Mouse (Mus musculus) MEL (cell line): ENCODE measurements around the gene Spag16. TPM values are rescaled to one million over a fixed set of nuclear protein-coding genes. Genes with fewer than 3 reads are reported as not detected.
"Not testable (repeated sequence)": the region's sequence is repeated elsewhere in the genome, so short reads cannot be mapped to it uniquely, and the experiment has no call there.

Experiments
- DNase-seq: peaks from one replicate; pipeline ENCODE4 v3.0.0; 2011; ENCODE audit warnings: low read depth, low spot score
- H3K27ac ChIP-seq: 2 replicates; pipeline ENCODE4 v1.5.1; 2012; ENCODE audit warnings: low read depth, mild to moderate bottlenecking, control low read depth, low read length, moderate library complexity; ENCODE audit not compliant: control insufficient read depth
- H3K27me3 ChIP-seq, 2 experiments: fragments of 150-350 bp in 1 of 2; sonication (generic) in 1 of 2; 2 replicates each; pipeline ENCODE4 v1.6.1; 2012; ENCODE audit warnings: low read length in 2 of 2, mild to moderate bottlenecking in 2 of 2, improper control_type of control experiment in 1 of 2, moderate library complexity in 1 of 2; ENCODE audit not compliant: insufficient read depth in 2 of 2, control insufficient read depth in 1 of 2
- H3K36me3 ChIP-seq, 2 experiments: 2 replicates each; pipeline ENCODE4 v1.6.1; 2012 to 2014; ENCODE audit warnings: low read length in 2 of 2, improper control_type of control experiment in 1 of 2, inconsistent platforms in 1 of 2, mild to moderate bottlenecking in 1 of 2; ENCODE audit not compliant: insufficient read depth in 2 of 2, control insufficient read depth in 1 of 2
- H3K4me1 ChIP-seq, 2 experiments: fragments of 150-350 bp in 1 of 2; sonication (generic) in 1 of 2; 2 replicates each; pipeline ENCODE4 v1.6.1; 2012; ENCODE audit warnings: low read length in 2 of 2, improper control_type of control experiment in 1 of 2, mild to moderate bottlenecking in 1 of 2; ENCODE audit not compliant: insufficient read depth in 2 of 2, control insufficient read depth in 1 of 2
- H3K4me3 ChIP-seq, 2 experiments: fragments of 150-350 bp in 1 of 2; sonication (generic) in 1 of 2; 2 replicates each; pipeline ENCODE4 v1.5.1; 2012; ENCODE audit warnings: low read depth in 2 of 2, low read length in 2 of 2, mild to moderate bottlenecking in 2 of 2, moderate library complexity in 2 of 2, control low read depth in 1 of 2, improper control_type of control experiment in 1 of 2; ENCODE audit not compliant: control insufficient read depth in 1 of 2, insufficient read depth in 1 of 2
- H3K79me2 ChIP-seq: 2 replicates; pipeline ENCODE4 v1.6.1; 2012; ENCODE audit warnings: mild to moderate bottlenecking, low read length, moderate library complexity; ENCODE audit not compliant: control insufficient read depth, poor library complexity, insufficient read depth
- H3K9ac ChIP-seq: 2 replicates; pipeline ENCODE4 v1.6.1; 2012; ENCODE audit warnings: low read depth, mild to moderate bottlenecking, control low read depth, low read length, moderate library complexity; ENCODE audit not compliant: control insufficient read depth, poor library complexity, severe bottlenecking
- H3K9me3 ChIP-seq: fragments of 150-350 bp; sonication (generic); replicated peaks from 2 replicates; pipeline ENCODE4 v1.6.1; 2012; ENCODE audit warnings: mild to moderate bottlenecking, low read length, improper control_type of control experiment, moderate library complexity; ENCODE audit not compliant: insufficient read depth
- CHD1 ChIP-seq: IDR thresholded peaks from 2 replicates; pipeline ENCODE4 v1.6.1; 2012; ENCODE audit warnings: low read depth, mild to moderate bottlenecking, inconsistent platforms, low read length, improper control_type of control experiment
- CHD2 ChIP-seq: IDR thresholded peaks from 2 replicates; pipeline ENCODE4 v1.6.1; 2011; ENCODE audit warnings: low read length, improper control_type of control experiment
- CTCF ChIP-seq, 3 experiments: IDR thresholded peaks in 2 of 3; conservative IDR thresholded peaks in 1 of 3; 2 replicates each; pipeline ENCODE4 v1.5.1; 2011 to 2012; ENCODE audit warnings: low read length in 3 of 3, low read depth in 2 of 3, mild to moderate bottlenecking in 2 of 3, improper control_type of control experiment in 1 of 3, inconsistent platforms in 1 of 3, mixed read lengths in 1 of 3, moderate library complexity in 1 of 3; ENCODE audit not compliant: control insufficient read depth in 1 of 3, insufficient read depth in 1 of 3, poor library complexity in 1 of 3, severe bottlenecking in 1 of 3
- E2F4 ChIP-seq: IDR thresholded peaks from 2 replicates; pipeline ENCODE4 v1.6.1; 2011; ENCODE audit warnings: low read depth, low read length, improper control_type of control experiment, borderline replicate concordance
- ELF1 ChIP-seq: IDR thresholded peaks from 2 replicates; pipeline ENCODE4 v1.6.1; 2014; ENCODE audit warnings: low read depth, mild to moderate bottlenecking, inconsistent platforms, low read length, improper control_type of control experiment, moderate library complexity
- ETS1 ChIP-seq: IDR thresholded peaks from 2 replicates; pipeline ENCODE4 v1.6.1; 2012; ENCODE audit warnings: low read depth, mild to moderate bottlenecking, inconsistent platforms, low read length, improper control_type of control experiment, moderate library complexity
- GATA1 ChIP-seq: IDR thresholded peaks from 2 replicates; pipeline ENCODE4 v1.6.1; 2011; ENCODE audit warnings: low read depth, low read length, improper control_type of control experiment
- KAT2A ChIP-seq: conservative IDR thresholded peaks from 2 replicates; pipeline ENCODE4 v1.6.1; 2012; ENCODE audit warnings: low read depth, low read length, improper control_type of control experiment, inconsistent platforms
- MAFK ChIP-seq: IDR thresholded peaks from 2 replicates; pipeline ENCODE4 v1.6.1; 2011; ENCODE audit warnings: low read depth, mild to moderate bottlenecking, low read length, improper control_type of control experiment, borderline replicate concordance
- MEF2A ChIP-seq: IDR thresholded peaks from 2 replicates; pipeline ENCODE4 v1.6.1; 2014; ENCODE audit warnings: low read depth, mild to moderate bottlenecking, inconsistent platforms, low read length, improper control_type of control experiment; ENCODE audit not compliant: poor library complexity, insufficient replicate concordance, severe bottlenecking; ENCODE audit errors: extremely low read depth
- NELFE ChIP-seq: IDR thresholded peaks from 2 replicates; pipeline ENCODE4 v1.6.1; 2011; ENCODE audit warnings: low read depth, low read length, improper control_type of control experiment
- POLR2AphosphoS2 ChIP-seq: IDR thresholded peaks from 2 replicates; pipeline ENCODE4 v1.6.1; 2011; ENCODE audit warnings: low read length, improper control_type of control experiment
- RAD21 ChIP-seq: IDR thresholded peaks from 2 replicates; pipeline ENCODE4 v1.6.1; 2011; ENCODE audit warnings: mild to moderate bottlenecking, low read depth, low read length, improper control_type of control experiment
- SMC3 ChIP-seq: IDR thresholded peaks from 2 replicates; pipeline ENCODE4 v1.6.1; 2011; ENCODE audit warnings: low read depth, low read length, improper control_type of control experiment
- TBP ChIP-seq: IDR thresholded peaks from 2 replicates; pipeline ENCODE4 v1.8.0; 2011; ENCODE audit warnings: low read depth, low read length, improper control_type of control experiment
- TCF12 ChIP-seq: IDR thresholded peaks from 2 replicates; pipeline ENCODE4 v1.6.1; 2014; ENCODE audit warnings: low read depth, mild to moderate bottlenecking, inconsistent platforms, low read length, improper control_type of control experiment, moderate library complexity
- USF1 ChIP-seq: IDR thresholded peaks from 2 replicates; pipeline ENCODE4 v1.6.1; 2014; ENCODE audit warnings: low read depth, mild to moderate bottlenecking, inconsistent platforms, low read length, improper control_type of control experiment, moderate library complexity
- USF2 ChIP-seq, 2 experiments: IDR thresholded peaks; 2 replicates each; pipeline ENCODE4 v1.6.1; 2011 to 2012; ENCODE audit warnings: improper control_type of control experiment in 2 of 2, low read length in 2 of 2, borderline replicate concordance in 1 of 2, inconsistent platforms in 1 of 2, low read depth in 1 of 2, mild to moderate bottlenecking in 1 of 2; ENCODE audit not compliant: insufficient read depth in 1 of 2
- ZNF384 ChIP-seq: IDR thresholded peaks from 2 replicates; pipeline ENCODE4 v1.6.1; 2012; ENCODE audit warnings: low read depth, mild to moderate bottlenecking, inconsistent platforms, low read length, improper control_type of control experiment
- polyA plus RNA-seq, 2 experiments: library from polyadenylated mRNA; stranded (reverse) in 1 of 2; unstranded in 1 of 2; fragments of >175 nt in 1 of 2; fragments of >200 nt in 1 of 2; gene quantifications; 2 replicates each; pipeline versions ENCODE4 v1.2.1 to v1.2.4; 2012; ENCODE audit warnings: low replicate concordance in 2 of 2, low read depth in 1 of 2; ENCODE audit not compliant: insufficient read length in 2 of 2, insufficient read depth in 1 of 2, missing spikeins in 1 of 2
- total RNA-seq: library from RNA; depleted of rRNA; stranded (reverse); fragments of 300-350 nt; gene quantifications from 2 replicates; pipeline ENCODE4 v1.2.3, GENCODE M21; 2012

Gene Spag16
- total and polyA plus RNA-seq, 3 experiments, result not detected

- Histone ChIP-seq H3K9ac (no peak overlapping the region), H3K4me1 (no peaks in the 10 kb centered on the region), H3K36me3 (no peaks in the 10 kb centered on the region), H3K79me2 (no peaks in the 10 kb centered on the region), H3K27me3 (no peaks in the 10 kb centered on the region), H3K4me3 (no peak overlapping the region), H3K27ac (no peak overlapping the region), H3K9me3 (no peaks in the 10 kb centered on the region)
- DNase-seq, result no peak
- no peak for TF ChIP-seq ZNF384
- TF ChIP-seq CHD1, result no peak
- TF ChIP-seq CTCF (IDR thresholded peaks at IDR 0.05 in 2 of 3, conservative IDR thresholded peaks at IDR 0.05 in 1 of 3; ENCODE audit: control insufficient read depth in 1 of 3, insufficient read depth in 1 of 3, low read depth in 2 of 3, low read length in 3 of 3, poor library complexity in 1 of 3, severe bottlenecking in 1 of 3), result no peak
- no peak for TF ChIP-seq MEF2A
- no peak for TF ChIP-seq USF1
- no peak for TF ChIP-seq SMC3
- TF ChIP-seq E2F4, result no peak
- no peak for TF ChIP-seq ETS1
- TF ChIP-seq NELFE, result no peak
- TF ChIP-seq POLR2AphosphoS2, result no peak
- TF ChIP-seq CHD2, result no peak
Observed at GRCm38 (mm10) chr1:69830586-69830985, 3.8 kb downstream of the Spag16 start.

- no peaks in the 10 kb centered on the region for H3K9me3 ChIP-seq
Observed at GRCm38 (mm10) chr1:69831002-69831401, 4.2 kb downstream of the Spag16 start.

GRCm38 (mm10) chr1:69833476-69833875, 6.7 kb downstream of the Spag16 start:
- H3K79me2 ChIP-seq, H3K9me3 ChIP-seq, DNase-seq, H3K4me3 ChIP-seq, H3K9ac ChIP-seq, H3K27me3 ChIP-seq, H3K36me3 ChIP-seq, H3K27ac ChIP-seq, H3K4me1 ChIP-seq: not testable (repeated sequence)

More at GRCm38 (mm10) chr1:69831002-69831401, 4.2 kb downstream of the Spag16 start:
- no peaks in the 10 kb centered on the region for H3K36me3 ChIP-seq
- no peak overlapping the region for H3K9ac ChIP-seq
- H3K27ac ChIP-seq, result no peak overlapping the region
- H3K79me2 ChIP-seq, result no peaks in the 10 kb centered on the region
- TF ChIP-seq GATA1 (no peak), RAD21 (no peak), TBP (no peak), ELF1 (no peak), TCF12 (no peak), MAFK (no peak), CTCF (IDR thresholded peaks at IDR 0.05 in 2 of 3, conservative IDR thresholded peaks at IDR 0.05 in 1 of 3; ENCODE audit: control insufficient read depth in 1 of 3, insufficient read depth in 1 of 3, low read depth in 2 of 3, low read length in 3 of 3, poor library complexity in 1 of 3, severe bottlenecking in 1 of 3) (no peak), KAT2A (no peak), USF2 (IDR thresholded peaks at IDR 0.05; ENCODE audit: borderline replicate concordance in 1 of 2, insufficient read depth in 1 of 2, low read depth in 1 of 2, low read length in 2 of 2) (no peak), ZNF384 (no peak), CHD2 (no peak)
- no peaks in the 10 kb centered on the region for H3K4me1 ChIP-seq
- DNase-seq, result no peak
- no peaks in the 10 kb centered on the region for H3K27me3 ChIP-seq
- H3K4me3 ChIP-seq, result no peak overlapping the region
